Mouse (Mus musculus) liver, embryonic 16.5 days (tissue): ENCODE measurements at regions not wholly inside any gene's neighbourhood (a gene's known extent, or its start where the extent isn't known, plus 50 kb on each side); places are given as distances from the start of the nearest gene placed in this dataset.

Experiments
- ATAC-seq: fragments of 200-750 bp; cut with Nextera tagmentation; 2 replicates; pipeline ENCODE4 v1.8.0; 2017; ENCODE audit warnings: low read depth, mild to moderate bottlenecking, moderate number of reproducible peaks, moderate library complexity
- H3K27ac ChIP-seq: fragments of 300-500 bp; sonication (generic); 2 replicates; pipeline ENCODE4 v1.5.1; 2014; ENCODE audit warnings: mild to moderate bottlenecking, low read length
- H3K27me3 ChIP-seq: fragments of 300-500 bp; sonication (generic); 2 replicates; pipeline ENCODE4 v1.6.1; 2014; ENCODE audit warnings: low read depth, low read length, mixed read lengths; ENCODE audit not compliant: control insufficient read depth, insufficient read depth
- H3K36me3 ChIP-seq: fragments of 300-500 bp; sonication (generic); 2 replicates; pipeline ENCODE4 v1.6.1; 2014; ENCODE audit warnings: mild to moderate bottlenecking; ENCODE audit not compliant: control insufficient read depth, insufficient read depth
- H3K4me1 ChIP-seq: fragments of 300-500 bp; sonication (generic); 2 replicates; pipeline ENCODE4 v1.6.1; 2014; ENCODE audit warnings: low read depth, low read length, mixed read lengths; ENCODE audit not compliant: control insufficient read depth
- H3K4me2 ChIP-seq: fragments of 300-500 bp; sonication (generic); 2 replicates; pipeline ENCODE4 v1.6.1; 2014; ENCODE audit warnings: low read depth, low read length, mixed read lengths
- H3K4me3 ChIP-seq: fragments of 300-500 bp; sonication (generic); 2 replicates; pipeline ENCODE4 v1.5.1; 2014; ENCODE audit warnings: low read depth, mild to moderate bottlenecking, low read length
- H3K9ac ChIP-seq: fragments of 300-500 bp; sonication (generic); 2 replicates; pipeline ENCODE4 v1.6.1; 2014; ENCODE audit warnings: low read depth, low read length
- H3K9me3 ChIP-seq: fragments of 300-500 bp; sonication (generic); replicated peaks from 2 replicates; pipeline ENCODE4 v1.6.1; 2016; ENCODE audit warnings: low read length; ENCODE audit not compliant: control insufficient read depth
- WGBS: fragments of 180-500 bp; shearing (Covaris S2); extraction: QIAGEN DNeasy Blood & Tissue Kit; methylation state at CpG from one replicate; pipeline ENCODE4 v1.1.7; 2014; ENCODE audit not compliant: insufficient replicate concordance; 5-methylcytosine and 5-hydroxymethylcytosine counted together

DNA sequence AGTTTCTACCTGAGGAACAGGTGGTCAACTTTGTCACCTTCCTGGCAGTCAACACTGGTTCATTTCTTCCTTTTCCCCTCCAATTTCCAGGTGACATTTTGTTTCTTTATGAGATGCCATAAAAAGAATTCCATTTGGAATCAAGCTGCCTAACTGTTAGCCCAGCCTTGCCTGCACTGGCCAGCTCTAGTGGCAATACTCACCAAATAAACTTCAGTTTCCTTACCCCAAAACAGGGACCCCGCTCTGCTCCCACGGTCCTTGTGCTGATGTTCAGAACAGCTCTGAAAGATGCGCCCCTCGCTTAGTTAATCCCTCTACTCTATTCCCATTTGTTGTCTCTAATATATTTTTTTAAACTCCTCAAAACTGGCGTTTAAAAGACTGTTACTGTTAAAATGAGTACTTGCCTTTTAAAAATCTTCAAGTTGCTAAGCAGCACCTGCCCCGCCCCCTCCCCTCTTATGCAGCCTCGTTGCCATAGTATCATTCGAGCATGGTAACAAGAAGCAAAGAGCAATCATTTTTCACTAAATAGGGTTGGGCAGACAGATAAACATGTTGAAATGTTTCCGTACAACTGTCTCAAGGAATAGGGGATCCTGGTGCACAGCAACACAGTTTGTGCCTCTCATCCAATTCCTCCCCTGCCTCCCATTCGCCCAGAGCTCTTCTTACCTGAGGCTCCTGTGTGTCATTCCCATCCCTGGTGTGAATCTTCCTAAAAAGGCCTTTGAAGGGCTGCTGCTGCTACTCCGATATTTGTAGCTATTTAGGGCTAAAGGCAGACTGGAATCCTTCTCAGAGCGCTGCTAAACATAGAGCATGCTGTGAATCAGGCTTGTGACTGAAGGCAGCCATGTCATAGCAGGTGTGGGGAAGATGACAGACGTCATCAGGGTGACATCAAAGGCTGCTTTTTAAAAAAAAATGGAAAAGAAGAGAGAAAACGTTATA, 98.8 kb upstream of the Oxgr1 start:
- H3K9ac ChIP-seq = no peak overlapping the region
- WGBS = 62% methylated on average over 14 of the region's 14 CpGs
- no peaks in the 10 kb centered on the region for H3K27me3 ChIP-seq
- H3K4me1 ChIP-seq = no peaks in the 10 kb centered on the region
- H3K4me3 ChIP-seq = no peak overlapping the region
- no peak overlapping the region for H3K27ac ChIP-seq
- ATAC-seq = no peak
- no peak overlapping the region for H3K4me2 ChIP-seq
- no peaks in the 10 kb centered on the region for H3K9me3 ChIP-seq
- no peaks in the 10 kb centered on the region for H3K36me3 ChIP-seq

DNA sequence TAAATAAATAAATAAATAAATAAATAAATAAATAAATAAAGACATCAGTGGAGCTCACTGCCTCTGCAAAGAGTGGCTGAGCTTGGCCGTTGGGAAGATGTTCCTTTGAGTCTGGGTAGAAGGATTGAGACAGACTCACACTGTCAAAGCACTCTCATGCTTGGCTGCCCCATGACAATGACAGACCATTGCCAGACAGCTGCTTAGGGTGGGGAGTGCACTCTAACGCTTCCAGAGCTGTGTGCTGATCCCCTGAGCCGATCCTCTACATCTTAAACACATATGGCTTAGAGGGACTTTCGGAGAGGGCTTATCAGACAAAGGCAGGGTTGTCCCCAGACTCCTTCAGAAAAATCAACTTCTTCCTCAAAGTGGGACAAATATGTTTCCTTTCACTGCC, 100.0 kb upstream of the Oxgr1 start:
- ATAC-seq = no peak
- no peak overlapping the region for H3K27ac ChIP-seq

DNA sequence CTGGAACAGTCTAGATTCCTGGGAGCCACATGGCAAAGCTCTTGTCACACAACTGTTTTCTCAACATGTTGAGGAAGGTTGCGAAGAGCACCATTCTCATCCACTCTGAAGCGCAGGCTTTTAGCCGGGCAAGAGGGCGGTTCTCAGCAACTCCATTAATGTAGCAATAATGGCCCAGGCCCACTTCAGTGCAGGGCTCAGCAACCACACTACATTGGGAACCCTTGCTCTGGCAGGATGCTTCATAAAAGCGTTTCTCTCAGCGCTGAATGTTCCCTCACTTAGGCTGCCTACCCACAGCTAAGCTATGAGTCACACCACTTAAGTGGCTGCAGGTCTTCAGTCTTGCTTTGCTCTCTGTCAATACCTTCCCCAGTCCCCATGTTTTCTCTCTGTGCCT, 102.2 kb upstream of the Oxgr1 start:
- WGBS = 79% methylated on average over 6 of the region's 6 CpGs
- H3K4me3 ChIP-seq = no peak overlapping the region
- H3K9me3 ChIP-seq = no peaks in the 10 kb centered on the region
- H3K27ac ChIP-seq = no peak overlapping the region
- no peak overlapping the region for H3K4me2 ChIP-seq
- no peaks in the 10 kb centered on the region for H3K36me3 ChIP-seq
- no peak for ATAC-seq
- H3K4me1 ChIP-seq = no peaks in the 10 kb centered on the region
- H3K9ac ChIP-seq = no peak overlapping the region
- no peaks in the 10 kb centered on the region for H3K27me3 ChIP-seq

More for the DNA sequence above, 100.0 kb upstream of the Oxgr1 start:
- no peaks in the 10 kb centered on the region for H3K36me3 ChIP-seq
- no peak overlapping the region for H3K4me3 ChIP-seq
- H3K9me3 ChIP-seq = no peaks in the 10 kb centered on the region
- H3K4me2 ChIP-seq = no peak overlapping the region
- H3K27me3 ChIP-seq = no peaks in the 10 kb centered on the region
- no peak overlapping the region for H3K9ac ChIP-seq
- no peaks in the 10 kb centered on the region for H3K4me1 ChIP-seq
- WGBS = 53% methylated on average over 4 of the region's 4 CpGs

DNA sequence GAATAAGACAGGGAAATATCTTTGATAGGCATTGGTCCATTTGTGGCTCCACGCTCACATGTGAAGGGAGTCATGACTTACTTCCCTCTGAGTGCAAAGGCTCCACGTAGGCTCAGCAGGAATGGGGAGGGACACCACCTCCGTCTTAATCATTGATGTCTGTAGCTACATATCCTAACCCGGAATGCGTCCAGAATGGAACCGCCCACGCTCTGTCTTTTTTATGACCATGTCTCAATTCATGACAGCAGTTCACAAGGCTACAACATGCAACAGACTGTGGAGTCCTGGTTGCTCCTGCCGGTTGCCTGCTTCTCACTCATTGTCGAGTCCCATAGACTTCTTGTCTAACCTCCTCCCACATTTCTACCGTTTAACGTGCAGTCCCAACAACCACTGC, 104.1 kb upstream of the Oxgr1 start:
- no peak overlapping the region for H3K9ac ChIP-seq
- 69% methylated on average over 11 of the region's 11 CpGs for WGBS
- no peaks in the 10 kb centered on the region for H3K4me1 ChIP-seq
- H3K36me3 ChIP-seq = no peaks in the 10 kb centered on the region
- H3K4me2 ChIP-seq = no peak overlapping the region
- no peaks in the 10 kb centered on the region for H3K27me3 ChIP-seq
- H3K9me3 ChIP-seq = no peaks in the 10 kb centered on the region
- no peak overlapping the region for H3K4me3 ChIP-seq
- ATAC-seq = no peak
- no peak overlapping the region for H3K27ac ChIP-seq

DNA sequence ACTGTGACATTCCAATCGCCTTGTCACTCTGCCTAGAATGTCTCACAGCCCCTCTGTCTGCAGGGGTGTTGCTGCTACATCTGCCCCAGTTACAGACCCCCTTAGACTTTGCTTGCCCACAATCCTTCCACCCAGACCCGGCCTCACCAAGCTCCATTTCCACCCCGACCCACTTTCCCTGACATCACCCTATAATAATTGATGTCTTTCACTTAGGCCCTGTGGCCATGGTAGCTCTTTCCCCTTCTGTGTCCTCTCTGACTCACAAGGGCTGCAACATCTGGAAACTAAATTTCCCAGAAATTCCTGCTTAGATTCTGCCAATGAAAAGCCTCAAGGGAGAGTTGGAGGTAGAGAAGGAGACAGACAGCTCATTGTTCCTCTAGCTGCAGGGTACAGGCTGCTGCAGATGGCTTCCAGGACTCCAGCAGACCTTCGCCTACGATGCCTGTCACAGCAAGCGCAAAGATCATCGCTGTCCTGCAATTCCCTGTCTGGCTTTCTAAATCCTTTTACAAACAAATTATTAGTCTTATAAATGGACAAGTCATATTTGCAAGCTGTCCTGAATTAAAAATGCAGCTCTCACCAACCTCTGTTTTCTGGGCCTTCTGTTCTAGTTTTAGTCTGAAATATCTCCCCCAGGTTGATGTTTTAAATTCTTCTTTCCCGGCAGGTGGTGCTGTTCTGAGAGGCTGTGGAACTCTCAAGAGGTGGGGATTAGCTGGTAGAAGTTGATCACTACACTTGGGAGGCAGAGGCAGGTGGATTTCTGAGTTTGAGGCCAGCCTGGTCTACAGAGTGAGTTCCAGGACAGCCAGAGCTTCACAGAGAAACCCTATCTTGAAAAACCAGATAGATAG, 104.9 kb upstream of the Oxgr1 start:
- H3K27ac ChIP-seq = no peak overlapping the region
- ATAC-seq = no peak
- 69% methylated on average over 8 of the region's 8 CpGs for WGBS
- no peak overlapping the region for H3K9ac ChIP-seq
- H3K4me1 ChIP-seq = no peaks in the 10 kb centered on the region
- H3K9me3 ChIP-seq = no peaks in the 10 kb centered on the region
- H3K27me3 ChIP-seq = no peaks in the 10 kb centered on the region
- no peaks in the 10 kb centered on the region for H3K36me3 ChIP-seq
- no peak overlapping the region for H3K4me3 ChIP-seq
- no peak overlapping the region for H3K4me2 ChIP-seq

DNA sequence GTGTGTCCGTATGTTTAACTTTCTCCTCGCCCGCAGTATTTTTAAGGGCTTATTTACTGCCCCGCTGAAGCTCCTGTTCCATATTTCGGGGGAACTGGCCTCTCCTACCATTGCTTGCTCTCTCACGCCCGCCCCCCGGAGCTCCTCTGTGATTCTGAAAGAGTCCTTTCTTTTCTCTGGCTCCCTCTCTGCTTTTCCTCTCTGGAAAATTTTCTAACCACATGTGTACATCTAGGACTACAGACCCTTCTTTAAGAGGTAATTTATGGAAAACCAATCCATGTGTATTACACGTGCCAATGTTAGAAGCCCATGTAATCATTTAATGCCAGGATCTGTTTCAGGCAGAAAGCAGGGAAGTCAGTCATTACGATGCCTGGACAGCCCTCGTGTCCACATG, 106.6 kb upstream of the Oxgr1 start:
- Histone ChIP-seq H3K27ac (no peak overlapping the region), H3K9me3 (no peaks in the 10 kb centered on the region), H3K4me3 (no peak overlapping the region), H3K9ac (no peak overlapping the region), H3K27me3 (no peaks in the 10 kb centered on the region), H3K4me1 (no peaks in the 10 kb centered on the region), H3K4me2 (no peak overlapping the region), H3K36me3 (no peaks in the 10 kb centered on the region)
- ATAC-seq = no peak
- WGBS = 69% methylated on average over 11 of the region's 11 CpGs

DNA sequence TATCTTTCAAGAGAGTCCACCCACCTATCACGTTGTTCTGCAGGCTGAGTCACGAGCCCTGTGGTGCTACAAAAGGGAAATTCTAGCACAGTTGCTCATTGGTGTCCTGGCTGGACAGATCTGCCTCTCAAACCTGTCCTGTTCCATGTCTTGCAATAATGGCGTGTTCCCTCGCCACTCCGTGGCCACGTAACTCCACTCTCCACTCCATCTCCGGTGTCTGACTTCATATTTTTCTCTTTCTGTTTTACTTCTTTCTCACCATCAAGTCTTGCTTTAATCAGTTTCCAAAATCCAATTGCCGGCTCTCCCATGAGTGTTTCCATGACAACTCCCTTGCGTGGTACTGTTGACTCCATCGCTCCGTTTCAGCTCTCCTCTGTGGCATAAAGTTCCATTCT, 107.1 kb upstream of the Oxgr1 start:
- Histone ChIP-seq H3K4me1 (no peaks in the 10 kb centered on the region), H3K27me3 (0 out of 2 replicates have a peak, but pooled peaks cover 2% of the 10 kb centered on the region), H3K27ac (no peak overlapping the region), H3K4me3 (no peak overlapping the region), H3K36me3 (no peaks in the 10 kb centered on the region), H3K4me2 (no peak overlapping the region), H3K9me3 (no peaks in the 10 kb centered on the region), H3K9ac (no peak overlapping the region)
- no peak for ATAC-seq
- WGBS = 77% methylated on average over 11 of the region's 11 CpGs

DNA sequence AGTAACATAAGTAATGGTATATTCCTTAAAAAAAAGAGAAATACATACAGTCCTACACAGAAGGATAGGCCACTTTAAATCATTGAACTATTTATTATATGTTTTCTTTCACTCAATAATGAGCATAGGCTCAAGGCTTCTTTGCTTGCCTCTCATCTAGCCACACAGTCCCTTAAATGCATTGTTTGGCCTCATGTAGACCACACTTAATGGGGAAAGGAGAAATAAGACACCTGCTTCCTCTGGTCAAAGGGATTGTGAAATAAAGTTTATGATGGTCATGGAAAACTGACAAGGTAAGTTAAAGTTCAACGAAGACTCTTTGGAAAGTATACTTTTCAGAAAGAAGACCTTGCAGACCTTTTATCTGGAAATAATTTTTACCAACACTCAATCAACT, 108.4 kb upstream of the Oxgr1 start:
- no peak overlapping the region for H3K4me2 ChIP-seq
- H3K9me3 ChIP-seq = no peaks in the 10 kb centered on the region
- no peak overlapping the region for H3K9ac ChIP-seq
- H3K27ac ChIP-seq = no peak overlapping the region
- H3K27me3 ChIP-seq = 0 out of 2 replicates have a peak, but pooled peaks cover 2% of the 10 kb centered on the region
- no peaks in the 10 kb centered on the region for H3K36me3 ChIP-seq
- H3K4me3 ChIP-seq = no peak overlapping the region
- H3K4me1 ChIP-seq = no peaks in the 10 kb centered on the region
- no peak for ATAC-seq
- WGBS = 41% methylated on average over 1 of the region's 1 CpGs

DNA sequence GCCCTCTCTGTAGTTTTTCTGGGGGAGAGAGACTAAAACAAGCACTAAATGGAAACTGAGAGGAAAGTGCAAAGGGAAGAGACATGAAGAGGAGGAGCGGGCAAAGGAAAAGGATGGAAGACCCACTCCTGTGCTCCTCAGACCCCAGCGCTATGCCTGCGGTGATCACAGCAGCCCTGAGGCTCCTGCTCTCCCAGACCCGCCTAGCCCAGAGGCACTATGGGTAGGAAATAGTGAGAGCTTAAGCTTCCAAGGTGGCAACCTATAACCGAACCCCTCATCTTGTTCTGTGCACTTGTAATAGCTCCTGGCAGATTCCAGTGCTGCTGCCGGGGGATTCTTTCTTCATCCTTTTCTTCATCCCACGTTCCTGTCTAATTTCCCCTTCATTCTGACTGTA, 112.2 kb upstream of the Oxgr1 start:
- no peaks in the 10 kb centered on the region for H3K9me3 ChIP-seq
- 0 out of 2 replicates have a peak, but pooled peaks cover 2% of the 10 kb centered on the region for H3K27me3 ChIP-seq
- 53% methylated on average over 7 of the region's 7 CpGs for WGBS
- H3K9ac ChIP-seq = no peak overlapping the region
- no peak overlapping the region for H3K27ac ChIP-seq
- no peak for ATAC-seq
- H3K4me1 ChIP-seq = no peaks in the 10 kb centered on the region
- H3K36me3 ChIP-seq = no peaks in the 10 kb centered on the region
- no peak overlapping the region for H3K4me3 ChIP-seq
- no peak overlapping the region for H3K4me2 ChIP-seq
